Mouse (Mus musculus) midbrain, embryonic 13.5 days (tissue): Measurements from ENCODE around the gene Rnf38. TPM values are rescaled to one million over a fixed set of nuclear protein-coding genes. Genes with fewer than 3 reads are reported as not detected.

Experiments
- ATAC-seq: fragments of 200-750 bp; cut with Nextera tagmentation; 2 replicates; pipeline ENCODE4 v1.8.0; 2017; ENCODE audit warnings: mild to moderate bottlenecking, moderate TSS enrichment, moderate library complexity
- H3K27ac ChIP-seq: fragments of 300-500 bp; sonication (generic); 2 replicates; pipeline ENCODE4 v1.5.1; 2015; ENCODE audit warnings: inconsistent platforms, mild to moderate bottlenecking, moderate library complexity
- H3K27me3 ChIP-seq: fragments of 300-500 bp; sonication (generic); 2 replicates; pipeline ENCODE4 v1.6.1; 2015; ENCODE audit warnings: mild to moderate bottlenecking, inconsistent platforms
- H3K36me3 ChIP-seq: fragments of 300-500 bp; sonication (generic); 2 replicates; pipeline ENCODE4 v1.6.1; 2015; ENCODE audit warnings: mild to moderate bottlenecking, inconsistent platforms
- H3K4me1 ChIP-seq: fragments of 300-500 bp; sonication (generic); replicated peaks from 2 replicates; pipeline ENCODE4 v1.6.1; 2015; ENCODE audit warnings: inconsistent platforms
- H3K4me2 ChIP-seq: fragments of 300-500 bp; sonication (generic); replicated peaks from 2 replicates; pipeline ENCODE4 v1.6.1; 2015; ENCODE audit warnings: moderate library complexity, mild to moderate bottlenecking, inconsistent platforms
- H3K4me3 ChIP-seq: fragments of 300-500 bp; sonication (generic); replicated peaks from 2 replicates; pipeline ENCODE4 v1.5.1; 2015; ENCODE audit warnings: mild to moderate bottlenecking, inconsistent platforms
- H3K9ac ChIP-seq: fragments of 300-500 bp; sonication (generic); replicated peaks from 2 replicates; pipeline ENCODE4 v1.6.1; 2015; ENCODE audit warnings: mild to moderate bottlenecking, inconsistent platforms
- H3K9me3 ChIP-seq: fragments of 300-500 bp; sonication (generic); 2 replicates; pipeline ENCODE4 v1.6.1; 2016; ENCODE audit warnings: mild to moderate bottlenecking, inconsistent platforms
- WGBS: fragments of 180-500 bp; shearing (Covaris S2); methylation state at CpG from one replicate; pipeline ENCODE4 v1.1.7; 2015; 5-methylcytosine and 5-hydroxymethylcytosine counted together
- polyA plus RNA-seq: library from polyadenylated mRNA; unstranded; fragments of >200 nt; fragmentation: Nextera tagmentation; extraction: Ambion mirVana; gene quantifications from 2 replicates; pipeline ENCODE4 v1.2.1, GENCODE M21; 2015

Gene Rnf38
- polyA plus RNA-seq, 1 experiment from 2014 or later = 50.6 TPM

- H3K4me3 ChIP-seq = no peak overlapping the region
- H3K4me2 ChIP-seq = no peak overlapping the region
- no peaks in the 10 kb centered on the region for H3K36me3 ChIP-seq
- H3K27me3 ChIP-seq = no peaks in the 10 kb centered on the region; the same call in 1 of the 2 replicates
- H3K27ac ChIP-seq = no peak overlapping the region
- WGBS = 95% methylated on average over 6 of the region's 6 CpGs
- H3K9ac ChIP-seq = no peak overlapping the region
- H3K9me3 ChIP-seq = no peaks in the 10 kb centered on the region
- peaks cover 11% of the 10 kb centered on the region for H3K4me1 ChIP-seq
- no peak for ATAC-seq
Observed at GRCm38 (mm10) chr4:44108297-44108696, 125.3 kb downstream of the Rnf38 start.

- H3K27ac ChIP-seq = no peak overlapping the region
- no peaks in the 10 kb centered on the region for H3K36me3 ChIP-seq
- H3K4me1 ChIP-seq = peaks cover 13% of the 10 kb centered on the region
- ATAC-seq = no peak
- 65% methylated on average over 6 of the region's 6 CpGs for WGBS
- H3K9me3 ChIP-seq = no peaks in the 10 kb centered on the region
- no peak overlapping the region for H3K9ac ChIP-seq
- no peak overlapping the region for H3K4me3 ChIP-seq
- no peak overlapping the region for H3K4me2 ChIP-seq
- H3K27me3 ChIP-seq = no peaks in the 10 kb centered on the region; the same call in 1 of the 2 replicates
Observed at GRCm38 (mm10) chr4:44107339-44107738, 126.2 kb downstream of the Rnf38 start.

GRCm38 (mm10) chr4:44106297-44106821, 127.2 kb downstream of the Rnf38 start:
- H3K4me1 ChIP-seq = peaks cover 13% of the 10 kb centered on the region
- 25% methylated on average over 18 of the region's 18 CpGs for whole genome bisulfite sequencing
- peak overlapping the region; percentile 32 for H3K4me2 ChIP-seq
- no peak overlapping the region for H3K27ac ChIP-seq
- no peaks in the 10 kb centered on the region for H3K36me3 ChIP-seq
- no peaks in the 10 kb centered on the region for H3K9me3 ChIP-seq
- ATAC-seq = 0 out of 2 replicates have a peak, but pooled peaks have one; percentile 24
- no peak overlapping the region for H3K9ac ChIP-seq
- H3K27me3 ChIP-seq = no peaks in the 10 kb centered on the region; the same call in 1 of the 2 replicates
- peak overlapping the region; percentile 6 for H3K4me3 ChIP-seq

- no peak overlapping the region for H3K27ac ChIP-seq
- H3K9me3 ChIP-seq = no peaks in the 10 kb centered on the region
- no peak for ATAC-seq
- H3K36me3 ChIP-seq = no peaks in the 10 kb centered on the region
- 54% methylated on average over 8 of the region's 8 CpGs for WGBS
- H3K4me3 ChIP-seq = no peak overlapping the region
- H3K9ac ChIP-seq = no peak overlapping the region
- H3K4me1 ChIP-seq = peaks cover 13% of the 10 kb centered on the region
- H3K4me2 ChIP-seq = no peak overlapping the region
- no peaks in the 10 kb centered on the region; the same call in 1 of the 2 replicates for H3K27me3 ChIP-seq
Observed at GRCm38 (mm10) chr4:44104195-44104917, 129.2 kb downstream of the Rnf38 start.

- Histone ChIP-seq H3K9me3 (no peaks in the 10 kb centered on the region), H3K9ac (no peak overlapping the region), H3K27me3 (no peaks in the 10 kb centered on the region; the same call in 1 of the 2 replicates), H3K4me3 (no peak overlapping the region), H3K4me2 (no peak overlapping the region), H3K27ac (no peak overlapping the region), H3K36me3 (no peaks in the 10 kb centered on the region), H3K4me1 (peaks cover 13% of the 10 kb centered on the region)
- no peak for ATAC-seq
- 95% methylated on average over 8 of the region's 8 CpGs for WGBS
Observed at GRCm38 (mm10) chr4:44103620-44104019, 130.0 kb downstream of the Rnf38 start.

DNA sequence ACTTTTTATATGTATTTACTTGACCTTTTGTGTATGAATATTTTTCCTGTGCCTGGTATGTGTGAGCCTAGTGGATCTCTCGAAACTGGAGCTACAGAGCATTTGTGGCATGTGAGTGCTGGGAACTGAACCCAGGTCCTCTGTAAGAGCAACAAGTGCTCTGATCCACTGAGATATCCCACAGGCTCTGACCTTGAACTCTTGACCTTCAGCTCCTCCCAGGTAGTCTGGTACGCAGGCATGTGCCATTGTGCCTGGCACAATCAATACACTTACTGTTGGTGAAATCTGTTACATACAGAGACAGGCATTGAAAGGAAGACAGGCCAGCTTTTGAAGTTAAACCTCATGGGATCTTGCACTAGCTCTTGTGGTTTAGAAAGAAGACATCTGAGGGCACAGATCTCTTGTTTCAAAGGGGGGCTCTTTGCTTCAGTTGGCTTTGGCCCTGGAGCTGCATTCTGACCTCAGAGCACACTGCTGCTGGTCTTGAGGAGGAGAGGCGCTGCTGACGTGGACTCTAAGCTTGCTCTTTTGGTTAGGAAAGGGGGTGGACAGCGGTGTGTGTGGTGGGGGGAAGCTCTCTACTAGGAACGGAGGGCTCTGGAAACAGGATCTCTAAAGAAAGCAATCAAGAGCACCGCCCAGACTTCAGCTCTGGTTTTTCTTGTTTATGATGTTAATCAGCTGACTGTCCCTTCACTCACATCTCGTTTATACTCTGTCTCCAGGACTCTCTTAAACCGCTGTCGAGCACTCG, 135.8 kb downstream of the Rnf38 start:
- Histone ChIP-seq H3K4me1 (0 out of 2 replicates have a peak, but pooled peaks cover under 1% of the 10 kb centered on the region), H3K36me3 (no peaks in the 10 kb centered on the region), H3K4me2 (no peak overlapping the region), H3K4me3 (no peak overlapping the region), H3K27me3 (no peaks in the 10 kb centered on the region), H3K9me3 (no peaks in the 10 kb centered on the region), H3K9ac (no peak overlapping the region), H3K27ac (no peak overlapping the region)
- 64% methylated on average over 11 of the region's 11 CpGs for WGBS
- no peak for ATAC-seq

GRCm38 (mm10) chr4:44094475-44094874, 139.1 kb downstream of the Rnf38 start:
- Histone ChIP-seq H3K9me3 (no peaks in the 10 kb centered on the region), H3K9ac (no peak overlapping the region), H3K4me2 (no peak overlapping the region), H3K27me3 (no peaks in the 10 kb centered on the region), H3K36me3 (no peaks in the 10 kb centered on the region), H3K4me3 (no peak overlapping the region), H3K27ac (no peak overlapping the region), H3K4me1 (no peaks in the 10 kb centered on the region)
- no peak for ATAC-seq
- 82% methylated on average over 4 of the region's 4 CpGs for WGBS

GRCm38 (mm10) chr4:44092359-44092758, 141.2 kb downstream of the Rnf38 start:
- H3K4me1 ChIP-seq = no peaks in the 10 kb centered on the region
- H3K4me2 ChIP-seq = no peak overlapping the region
- H3K9ac ChIP-seq = no peak overlapping the region
- H3K36me3 ChIP-seq = no peaks in the 10 kb centered on the region
- no peaks in the 10 kb centered on the region for H3K9me3 ChIP-seq
- no peaks in the 10 kb centered on the region for H3K27me3 ChIP-seq
- H3K4me3 ChIP-seq = no peak overlapping the region
- H3K27ac ChIP-seq = no peak overlapping the region
- 81% methylated on average over 11 of the region's 11 CpGs for WGBS
- ATAC-seq = no peak

DNA sequence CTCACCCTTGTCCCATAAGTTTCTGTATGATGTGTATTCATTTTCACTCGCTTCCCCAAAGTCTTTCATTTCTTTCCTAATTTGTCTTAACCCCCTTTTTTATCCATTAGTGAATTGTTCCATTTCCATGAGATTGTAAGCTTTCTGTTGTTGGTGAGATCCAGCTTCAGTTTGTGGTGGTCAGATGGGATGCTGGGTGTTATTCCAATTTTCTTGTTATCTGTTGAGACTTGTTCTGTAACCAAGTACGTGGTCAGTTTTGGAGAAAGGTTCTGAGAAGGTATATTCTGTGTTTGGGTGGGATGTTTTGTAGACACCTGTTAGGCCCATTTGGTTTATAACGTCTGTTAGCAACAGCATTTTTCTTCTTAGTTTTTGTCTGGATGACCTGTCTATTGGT, 148.0 kb downstream of the Rnf38 start:
- no peaks in the 10 kb centered on the region for H3K9me3 ChIP-seq
- 94% methylated on average over 3 of the region's 3 CpGs for WGBS
- H3K9ac ChIP-seq = no peak overlapping the region
- no peaks in the 10 kb centered on the region for H3K36me3 ChIP-seq
- no peak overlapping the region for H3K27ac ChIP-seq
- H3K4me3 ChIP-seq = no peak overlapping the region
- ATAC-seq = no peak
- no peak overlapping the region for H3K4me2 ChIP-seq
- no peaks in the 10 kb centered on the region for H3K4me1 ChIP-seq
- H3K27me3 ChIP-seq = no peaks in the 10 kb centered on the region

DNA sequence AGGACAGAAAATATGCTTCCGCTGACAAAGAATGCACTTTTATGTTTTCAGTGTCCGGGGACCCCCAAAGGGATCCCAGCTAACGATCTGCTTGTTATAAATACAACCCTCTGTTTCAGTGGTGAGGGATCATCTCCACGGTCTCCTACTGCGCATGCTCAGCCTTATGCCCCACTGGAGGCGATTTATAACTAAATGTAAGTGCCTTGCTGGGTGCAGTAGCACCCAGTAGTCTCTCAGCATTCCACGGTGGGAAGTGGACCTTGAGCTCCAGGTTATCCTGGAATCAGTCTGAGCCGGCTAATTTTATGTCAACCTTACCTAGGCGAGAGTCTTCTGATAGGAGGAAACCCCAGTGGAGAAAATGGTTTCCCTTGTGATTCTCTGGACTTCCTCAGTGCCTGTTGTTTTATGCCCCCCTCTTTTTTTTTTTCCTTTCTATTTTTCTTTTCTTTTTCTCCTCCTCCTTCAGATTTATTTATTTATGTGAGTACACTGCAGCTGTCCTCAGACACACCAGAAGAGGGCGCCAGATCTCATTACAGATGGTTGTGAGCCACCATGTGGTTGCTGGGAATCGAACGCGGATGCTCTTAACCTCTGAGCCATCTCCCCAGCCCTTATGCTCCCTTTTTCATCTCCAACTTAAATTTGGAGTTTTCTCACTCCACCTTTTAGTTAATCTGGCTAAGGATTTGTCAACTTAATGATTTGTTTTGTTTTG, 148.8 kb downstream of the Rnf38 start:
- no peaks in the 10 kb centered on the region for H3K27me3 ChIP-seq
- H3K4me3 ChIP-seq = no peak overlapping the region
- WGBS = 83% methylated on average over 13 of the region's 13 CpGs
- H3K4me2 ChIP-seq = no peak overlapping the region
- H3K9ac ChIP-seq = no peak overlapping the region
- H3K36me3 ChIP-seq = no peaks in the 10 kb centered on the region
- no peaks in the 10 kb centered on the region for H3K4me1 ChIP-seq
- H3K27ac ChIP-seq = no peak overlapping the region
- no peak for ATAC-seq
- H3K9me3 ChIP-seq = no peaks in the 10 kb centered on the region

GRCm38 (mm10) chr4:44083945-44084344, 149.6 kb downstream of the Rnf38 start, which contains the start of gene Gne:
Gene Gne (minus strand): TSS chr4:44084177.
- H3K27me3 ChIP-seq = no peaks in the 10 kb centered on the region
- H3K36me3 ChIP-seq = no peaks in the 10 kb centered on the region
- no peak for ATAC-seq
- H3K9ac ChIP-seq = no peak within 1 kb of the TSS
- H3K4me3 ChIP-seq = no peak within 1 kb of the TSS
- 28% methylated on average over 11 of the region's 11 CpGs for WGBS
- H3K27ac ChIP-seq = no peak within 1 kb of the TSS
- H3K4me2 ChIP-seq = no peak within 1 kb of the TSS
- no peaks in the 10 kb centered on the region for H3K4me1 ChIP-seq
- no peaks in the 10 kb centered on the region for H3K9me3 ChIP-seq
